Mouse (Mus musculus) liver, embryonic 13.5 days (tissue): ENCODE results near the gene Tra2b. TPM values are rescaled to one million over a fixed set of nuclear protein-coding genes. Genes with fewer than 3 reads are reported as not detected.
"Not testable (repeated sequence)": the region's sequence is repeated elsewhere in the genome, so short reads cannot be mapped to it uniquely, and the experiment has no call there.

Experiments used
- ATAC-seq: fragments of 200-750 bp; cut with Nextera tagmentation; 2 replicates; pipeline ENCODE4 v1.8.0; 2017; ENCODE audit warnings: low read depth, mild to moderate bottlenecking, moderate number of reproducible peaks, moderate library complexity
- DNase-seq: peaks from one replicate; pipeline ENCODE4 v3.0.0; 2022
- H3K27ac ChIP-seq: fragments of 300-500 bp; sonication (generic); 2 replicates; pipeline ENCODE4 v1.5.1; 2015; ENCODE audit warnings: moderate library complexity, mild to moderate bottlenecking, inconsistent platforms
- H3K27me3 ChIP-seq: fragments of 300-500 bp; sonication (generic); 2 replicates; pipeline ENCODE4 v1.6.1; 2015; ENCODE audit warnings: mild to moderate bottlenecking, inconsistent platforms
- H3K36me3 ChIP-seq: fragments of 300-500 bp; sonication (generic); 2 replicates; pipeline ENCODE4 v1.6.1; 2015; ENCODE audit warnings: mild to moderate bottlenecking, inconsistent platforms
- H3K4me1 ChIP-seq: fragments of 300-500 bp; sonication (generic); replicated peaks from 2 replicates; pipeline ENCODE4 v1.6.1; 2015; ENCODE audit warnings: inconsistent platforms
- H3K4me2 ChIP-seq: fragments of 300-500 bp; sonication (generic); 2 replicates; pipeline ENCODE4 v1.6.1; 2015; ENCODE audit warnings: inconsistent platforms, mild to moderate bottlenecking, moderate library complexity
- H3K4me3 ChIP-seq: fragments of 300-500 bp; sonication (generic); replicated peaks from 2 replicates; pipeline ENCODE4 v1.5.1; 2015; ENCODE audit warnings: mild to moderate bottlenecking, inconsistent platforms
- H3K9ac ChIP-seq: fragments of 300-500 bp; sonication (generic); 2 replicates; pipeline ENCODE4 v1.6.1; 2015; ENCODE audit warnings: mild to moderate bottlenecking, inconsistent platforms
- H3K9me3 ChIP-seq: fragments of 300-500 bp; sonication (generic); replicated peaks from 2 replicates; pipeline ENCODE4 v1.6.1; 2016; ENCODE audit warnings: inconsistent platforms
- WGBS: fragments of 180-500 bp; shearing (Covaris S2); methylation state at CpG from one replicate; pipeline ENCODE4 v1.1.7; 2015; ENCODE audit not compliant: insufficient replicate concordance; 5-methylcytosine and 5-hydroxymethylcytosine counted together
- polyA plus RNA-seq: library from polyadenylated mRNA; unstranded; fragments of >200 nt; fragmentation: Nextera tagmentation; extraction: Ambion mirVana; gene quantifications from 2 replicates; pipeline ENCODE4 v1.2.1, GENCODE M21; 2015

Tra2b gene
- polyA plus RNA-seq, result 200 and 238 TPM in 2 replicates

DNA sequence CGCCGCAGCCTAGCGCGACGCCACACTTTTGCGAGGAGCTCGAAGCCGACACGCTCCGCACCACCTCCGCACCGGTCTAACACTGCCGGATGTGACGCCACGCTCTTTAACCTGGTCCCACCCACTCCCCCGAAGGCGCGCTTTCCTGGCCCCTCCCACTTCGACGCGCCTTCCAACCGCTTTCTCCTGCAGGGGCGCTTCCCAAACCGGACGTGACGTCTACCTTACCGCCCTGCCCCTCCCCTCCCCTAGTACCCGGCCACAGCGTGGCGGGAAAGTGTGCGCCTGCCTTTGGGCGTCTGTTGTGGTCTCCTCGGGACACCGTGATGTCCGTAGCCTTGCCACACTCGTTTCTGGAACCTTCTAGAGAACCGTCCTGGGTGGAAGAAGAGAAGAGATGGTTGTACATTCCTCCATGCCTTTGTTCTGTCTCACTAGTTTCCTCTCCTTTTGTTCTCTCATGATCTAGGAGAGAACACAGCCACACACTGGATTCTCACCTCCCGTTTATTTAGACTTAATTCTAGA is at the start of gene Tra2b:
Tra2b (minus strand) TSS at position 157 of the 528 bp plus-strand sequence.
- Histone ChIP-seq H3K4me1 (peaks cover 38% of the 10 kb centered on the region), H3K27ac (peak within 1 kb of the TSS; percentile 93), H3K4me2 (peak within 1 kb of the TSS; percentile 75), H3K36me3 (peaks cover 6% of the 10 kb centered on the region; the same call in 1 of the 2 replicates), H3K27me3 (no peaks in the 10 kb centered on the region), H3K9ac (peak within 1 kb of the TSS; percentile 99), H3K9me3 (no peaks in the 10 kb centered on the region), H3K4me3 (peak within 1 kb of the TSS; percentile 100)
- peak; percentile 94 for DNase-seq
- peak; percentile 96 for ATAC-seq
- WGBS, result under 1% methylated on average over 38 of the region's 38 CpGs

DNA sequence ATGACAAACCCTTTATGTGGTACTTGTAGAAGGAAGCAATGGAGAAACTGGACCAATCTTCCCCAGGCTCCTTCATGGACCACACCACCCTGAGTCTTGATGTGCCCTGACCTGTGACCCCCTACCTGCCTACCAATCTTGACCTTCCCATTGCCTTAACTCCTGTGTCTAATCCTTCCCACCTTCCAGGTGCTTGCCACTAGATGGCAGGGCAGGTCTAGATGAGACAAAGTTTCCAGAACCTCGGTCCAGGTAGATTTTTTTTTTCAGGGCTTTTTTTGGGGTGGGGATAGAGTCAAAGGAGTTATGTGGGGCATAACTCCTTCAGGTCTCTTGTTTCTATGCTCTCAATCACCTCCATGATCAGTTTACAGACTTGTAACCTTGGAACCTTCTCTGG is 44.8 kb upstream of the Tra2b start:
- DNase-seq (no peak), ATAC-seq (no peak)
- no peak overlapping the region for H3K4me2 ChIP-seq
- H3K9ac ChIP-seq, result no peak overlapping the region
- no peaks in the 10 kb centered on the region for H3K9me3 ChIP-seq
- H3K4me1 ChIP-seq, result no peaks in the 10 kb centered on the region
- no peak overlapping the region for H3K4me3 ChIP-seq
- H3K27ac ChIP-seq, result no peak overlapping the region
- WGBS, result 25% methylated on average over 1 of the region's 1 CpGs
- H3K27me3 ChIP-seq, result no peaks in the 10 kb centered on the region
- H3K36me3 ChIP-seq, result no peaks in the 10 kb centered on the region

DNA sequence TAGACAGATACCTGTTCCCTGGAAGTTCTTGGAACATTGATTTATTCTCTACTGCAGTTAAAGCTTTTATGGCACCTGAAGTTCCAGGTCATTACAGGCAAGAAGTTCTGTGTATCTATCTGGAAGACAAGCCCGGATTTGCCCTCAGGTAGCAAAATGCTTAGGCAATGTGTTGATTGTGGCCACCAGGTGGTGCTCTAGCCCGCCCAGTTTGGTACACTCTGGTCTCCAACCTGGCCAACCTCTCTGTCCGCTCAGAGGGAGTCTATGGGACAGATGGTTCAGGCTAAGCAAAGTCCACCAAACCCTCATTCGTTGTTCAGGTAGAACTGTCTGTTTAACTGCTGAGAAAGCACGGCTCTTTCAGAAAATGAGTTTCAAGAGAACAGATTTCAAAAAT is 36.8 kb upstream of the Tra2b start:
- no peaks in the 10 kb centered on the region for H3K36me3 ChIP-seq
- H3K27ac ChIP-seq, result no peak overlapping the region
- no peaks in the 10 kb centered on the region for H3K27me3 ChIP-seq
- H3K4me2 ChIP-seq, result no peak overlapping the region
- DNase-seq, result peak; percentile 21
- no peak overlapping the region for H3K4me3 ChIP-seq
- no peak for ATAC-seq
- no peak overlapping the region for H3K9ac ChIP-seq
- H3K4me1 ChIP-seq, result no peaks in the 10 kb centered on the region
- 17% methylated on average over 5 of the region's 5 CpGs for WGBS
- H3K9me3 ChIP-seq, result no peaks in the 10 kb centered on the region

DNA sequence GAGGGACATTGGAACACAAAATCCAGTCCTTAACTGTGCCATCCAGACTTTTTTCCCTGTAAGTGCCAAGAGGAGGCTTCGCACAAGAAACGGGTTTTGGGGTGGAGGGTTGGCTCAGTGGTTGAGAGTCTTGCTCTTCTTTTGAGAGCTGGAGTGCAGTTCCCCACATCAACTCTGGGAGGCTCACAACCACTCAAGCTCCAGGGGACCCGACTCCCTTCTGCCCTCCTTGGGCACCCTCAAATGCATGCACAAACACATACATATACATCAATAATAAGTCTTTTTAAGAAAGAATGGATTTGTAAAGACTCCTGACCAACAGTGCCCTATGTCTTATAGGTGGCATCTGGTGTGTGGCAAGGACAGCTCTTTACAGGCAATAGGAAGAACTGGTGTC is 35.6 kb upstream of the Tra2b start:
- Histone ChIP-seq H3K4me2 (no peak overlapping the region), H3K9me3 (no peaks in the 10 kb centered on the region), H3K36me3 (no peaks in the 10 kb centered on the region), H3K4me3 (no peak overlapping the region), H3K9ac (no peak overlapping the region), H3K27me3 (no peaks in the 10 kb centered on the region), H3K4me1 (no peaks in the 10 kb centered on the region), H3K27ac (no peak overlapping the region)
- WGBS, result 54% methylated on average over 3 of the region's 3 CpGs
- DNase-seq (no peak), ATAC-seq (no peak)

DNA sequence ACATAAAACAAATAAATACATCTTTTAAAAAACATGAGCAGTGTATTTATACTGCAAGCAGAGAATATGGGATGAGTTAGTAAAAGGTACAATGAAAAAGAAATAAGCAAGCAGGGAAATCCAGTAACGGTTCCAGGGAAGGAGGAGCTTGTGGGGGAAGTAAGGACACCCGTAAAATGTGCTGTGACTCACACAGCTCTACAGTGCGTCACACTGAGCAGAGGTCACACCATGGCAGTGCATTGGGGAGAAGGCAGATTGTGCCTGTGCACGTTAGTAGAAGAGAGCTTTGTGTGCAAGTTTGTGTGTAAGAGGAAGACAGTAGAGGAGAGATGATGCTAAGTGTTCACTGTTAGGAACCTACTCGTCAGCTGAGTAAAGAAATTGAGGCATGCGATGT is 31.1 kb upstream of the Tra2b start:
- Histone ChIP-seq H3K4me3 (no peak overlapping the region), H3K27me3 (no peaks in the 10 kb centered on the region), H3K9ac (no peak overlapping the region), H3K4me2 (no peak overlapping the region), H3K9me3 (no peaks in the 10 kb centered on the region), H3K27ac (no peak overlapping the region), H3K36me3 (no peaks in the 10 kb centered on the region), H3K4me1 (no peaks in the 10 kb centered on the region)
- no peak for ATAC-seq
- 50% methylated on average over 6 of the region's 6 CpGs for WGBS
- no peak for DNase-seq

DNA sequence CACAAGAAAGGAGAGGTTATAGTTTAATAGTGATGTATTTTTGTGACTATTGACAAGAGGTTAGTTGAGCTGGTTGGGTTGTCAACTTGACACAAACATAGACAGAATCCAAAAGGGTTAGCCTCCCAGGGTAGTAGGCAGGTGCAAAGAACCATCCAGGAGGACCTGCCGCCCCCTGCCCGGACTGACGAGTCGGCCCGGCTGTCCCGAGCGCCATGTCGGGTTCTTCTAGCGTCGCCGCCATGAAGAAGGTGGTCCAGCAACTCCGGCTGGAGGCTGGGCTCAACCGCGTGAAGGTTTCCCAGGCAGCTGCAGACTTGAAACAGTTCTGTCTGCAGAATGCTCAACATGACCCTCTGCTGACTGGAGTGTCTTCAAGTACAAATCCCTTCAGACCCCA is 29.0 kb upstream of the Tra2b start:
- DNase-seq, ATAC-seq, H3K27ac ChIP-seq, H3K36me3 ChIP-seq, H3K9me3 ChIP-seq, H3K4me2 ChIP-seq, H3K4me1 ChIP-seq, H3K4me3 ChIP-seq, H3K27me3 ChIP-seq, H3K9ac ChIP-seq: not testable (repeated sequence)
- WGBS, result 81% methylated on average over 14 of the region's 14 CpGs

DNA sequence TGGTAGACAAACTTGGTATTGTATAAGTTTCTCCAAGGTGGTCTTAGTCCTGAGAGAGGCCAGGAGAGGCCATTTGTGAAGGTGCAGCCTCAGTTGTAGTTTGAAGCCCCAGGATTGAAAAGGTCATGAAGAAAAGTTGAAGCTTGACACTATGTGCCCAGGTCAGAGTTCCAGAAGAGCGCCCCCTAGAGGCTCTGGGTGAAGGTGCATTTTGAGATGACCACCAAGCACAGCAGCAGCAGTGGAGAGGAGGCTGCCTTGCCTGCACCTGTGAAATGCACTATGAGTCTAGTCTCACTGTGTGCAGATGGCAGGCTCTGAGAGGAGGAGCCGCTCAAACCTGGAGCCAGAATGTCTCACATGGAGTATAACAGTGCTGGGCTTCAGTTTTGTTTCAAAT is 27.8 kb upstream of the Tra2b start:
- no peak for DNase-seq
- Histone ChIP-seq H3K27ac (no peak overlapping the region), H3K36me3 (no peaks in the 10 kb centered on the region), H3K27me3 (no peaks in the 10 kb centered on the region), H3K4me3 (no peak overlapping the region), H3K4me1 (no peaks in the 10 kb centered on the region), H3K9me3 (0 out of 2 replicates have a peak, but pooled peaks cover 2% of the 10 kb centered on the region), H3K4me2 (no peak overlapping the region), H3K9ac (no peak overlapping the region)
- no peak for ATAC-seq
- 38% methylated on average over 2 of the region's 2 CpGs for WGBS

DNA sequence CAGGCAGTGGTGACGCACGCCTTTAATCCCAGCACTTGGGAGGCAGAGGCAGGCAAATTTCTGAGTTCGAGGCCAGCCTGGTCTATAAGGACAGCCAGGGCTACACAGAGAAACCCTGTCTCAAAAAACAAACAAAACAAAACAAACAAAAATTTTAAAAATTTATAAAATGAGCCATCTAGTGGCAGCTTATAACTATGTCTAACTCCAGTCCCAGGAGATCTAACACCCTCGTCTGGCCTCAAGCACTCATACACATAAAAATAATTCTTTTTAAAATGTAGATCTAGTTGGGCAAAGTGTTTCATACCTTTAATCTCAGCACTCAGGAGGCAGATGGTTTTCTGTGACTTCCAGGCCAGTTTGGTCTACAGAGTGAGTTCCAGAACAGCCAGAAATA is 26.6 kb upstream of the Tra2b start:
- no peaks in the 10 kb centered on the region for H3K36me3 ChIP-seq
- H3K4me3 ChIP-seq, result no peak overlapping the region
- H3K27me3 ChIP-seq, result no peaks in the 10 kb centered on the region
- no peak overlapping the region for H3K27ac ChIP-seq
- H3K9me3 ChIP-seq, result 0 out of 2 replicates have a peak, but pooled peaks cover 2% of the 10 kb centered on the region
- DNase-seq (no peak), ATAC-seq (no peak)
- H3K9ac ChIP-seq, result no peak overlapping the region
- no peak overlapping the region for H3K4me2 ChIP-seq
- 72% methylated on average over 4 of the region's 4 CpGs for WGBS
- H3K4me1 ChIP-seq, result no peaks in the 10 kb centered on the region

DNA sequence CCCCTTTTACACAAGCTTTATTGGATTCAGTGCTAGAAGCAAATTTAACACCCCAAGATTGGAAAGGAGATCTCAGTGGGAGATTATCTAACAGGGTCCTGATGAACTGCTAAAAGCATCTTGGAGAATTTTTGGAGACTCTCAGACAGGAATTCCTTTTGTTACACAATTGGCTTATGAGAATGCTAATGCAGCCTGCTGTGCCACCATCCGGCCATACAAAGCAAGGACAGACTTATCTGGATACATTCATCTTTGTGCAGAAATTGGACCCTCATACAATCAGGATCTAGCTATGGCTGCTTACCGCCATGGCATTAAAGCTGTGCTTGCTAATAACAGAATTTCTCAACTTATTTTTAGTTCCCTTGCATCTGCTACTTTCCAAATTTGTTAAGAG is 23.8 kb upstream of the Tra2b start:
- no peak for ATAC-seq
- H3K4me1 ChIP-seq, result no peaks in the 10 kb centered on the region
- no peak overlapping the region for H3K4me2 ChIP-seq
- no peak overlapping the region for H3K4me3 ChIP-seq
- H3K27me3 ChIP-seq, result no peaks in the 10 kb centered on the region
- WGBS, result 60% methylated on average over 2 of the region's 2 CpGs
- DNase-seq, result no peak
- no peak overlapping the region for H3K27ac ChIP-seq
- H3K9ac ChIP-seq, result no peak overlapping the region
- no peaks in the 10 kb centered on the region for H3K36me3 ChIP-seq
- 0 out of 2 replicates have a peak, but pooled peaks cover 2% of the 10 kb centered on the region for H3K9me3 ChIP-seq

DNA sequence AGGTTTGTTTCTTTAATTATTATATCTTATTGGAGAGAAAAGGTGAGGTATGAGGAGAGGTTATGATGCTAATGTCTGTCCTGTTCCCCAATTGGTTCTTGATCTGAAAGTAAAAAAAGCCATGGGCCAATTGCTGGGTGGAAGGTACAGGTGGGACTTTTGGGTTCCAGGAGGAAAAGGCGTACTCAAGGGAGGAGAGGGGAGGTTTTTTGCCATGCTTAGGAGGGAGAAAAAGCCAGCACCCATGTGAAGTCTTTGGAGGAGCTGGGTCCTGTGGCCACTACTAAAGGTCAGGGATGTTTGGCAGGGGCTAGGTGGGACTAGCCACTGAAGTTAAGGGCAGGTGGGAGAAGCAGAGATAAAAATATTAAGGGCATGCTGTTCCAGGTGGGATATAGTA is 21.2 kb upstream of the Tra2b start:
- ATAC-seq, result no peak

DNA sequence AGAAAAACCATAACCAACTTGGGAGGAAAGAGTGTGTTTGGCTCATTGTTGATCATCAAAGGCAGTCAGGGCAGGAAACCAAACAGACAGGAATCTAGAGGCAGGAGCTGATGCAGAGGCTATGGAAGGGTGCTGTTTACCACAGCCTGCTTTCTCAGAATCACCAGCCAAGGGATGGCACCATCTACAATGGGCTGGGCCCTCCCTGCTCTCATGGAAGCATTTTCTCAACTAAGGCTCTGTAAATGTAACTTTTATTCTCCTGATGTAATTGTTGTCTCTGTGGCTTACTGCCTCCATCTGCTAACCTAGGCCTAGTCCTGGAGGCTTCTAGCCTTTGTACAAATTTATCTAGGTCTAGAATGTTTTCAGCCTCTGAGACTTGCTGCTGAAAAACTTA is 10.7 kb upstream of the Tra2b start:
- Histone ChIP-seq H3K9ac (no peak overlapping the region), H3K4me2 (no peak overlapping the region), H3K4me1 (no peaks in the 10 kb centered on the region), H3K4me3 (no peak overlapping the region), H3K9me3 (no peaks in the 10 kb centered on the region; the same call in 1 of the 2 replicates), H3K36me3 (no peaks in the 10 kb centered on the region), H3K27me3 (no peaks in the 10 kb centered on the region), H3K27ac (no peak overlapping the region)
- ATAC-seq (no peak), DNase-seq (no peak)

More for the DNA sequence above, 21.2 kb upstream of the Tra2b start:
- H3K4me2 ChIP-seq, result no peak overlapping the region
- DNase-seq, result no peak
- no peaks in the 10 kb centered on the region for H3K4me1 ChIP-seq
- H3K9me3 ChIP-seq, result 0 out of 2 replicates have a peak, but pooled peaks cover 2% of the 10 kb centered on the region
- H3K27ac ChIP-seq, result no peak overlapping the region
- no peaks in the 10 kb centered on the region for H3K27me3 ChIP-seq
- H3K36me3 ChIP-seq, result no peaks in the 10 kb centered on the region
- 62% methylated on average over 1 of the region's 1 CpGs for WGBS
- no peak overlapping the region for H3K9ac ChIP-seq
- H3K4me3 ChIP-seq, result no peak overlapping the region

DNA sequence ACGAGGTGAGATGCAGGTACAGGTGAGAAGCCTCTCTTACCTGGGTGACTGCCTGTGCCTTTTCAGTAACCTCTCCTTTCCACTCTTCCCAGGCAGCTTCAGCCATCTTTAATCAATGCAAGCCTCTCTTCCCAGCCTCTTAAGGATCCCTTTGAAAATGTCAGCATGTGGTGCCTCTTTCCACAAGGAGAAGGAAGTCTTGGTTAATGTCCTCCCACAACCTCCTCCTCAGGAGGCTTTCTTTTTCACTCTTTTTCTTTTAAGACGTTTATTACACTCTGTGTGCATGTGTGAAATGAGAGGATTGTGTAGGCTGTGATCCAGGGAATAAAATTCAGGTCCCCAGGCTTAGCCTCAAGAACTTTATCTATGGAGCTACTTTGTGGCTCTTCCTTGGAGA is 9.3 kb upstream of the Tra2b start:
- H3K9ac ChIP-seq, result no peak overlapping the region
- WGBS, result 39% methylated on average over 2 of the region's 2 CpGs

More for the DNA sequence above, 9.3 kb upstream of the Tra2b start:
- Histone ChIP-seq H3K4me1 (peaks cover 5% of the 10 kb centered on the region), H3K4me2 (no peak overlapping the region), H3K9me3 (no peaks in the 10 kb centered on the region; the same call in 1 of the 2 replicates), H3K4me3 (no peak overlapping the region), H3K27ac (no peak overlapping the region), H3K27me3 (no peaks in the 10 kb centered on the region), H3K36me3 (no peaks in the 10 kb centered on the region)
- DNase-seq (no peak), ATAC-seq (no peak)
